Mouse (Mus musculus): ENCODE data around the gene Gmppa.

Gene Gmppa

GRCm38 (mm10) chr1:75456746-75457564 is 21.2 kb downstream of the Gmppa start:
- DNase-seq = peak; percentile 40

- no peak for DNase-seq
Measured at GRCm38 (mm10) chr1:75457710-75458024, 21.9 kb downstream of the Gmppa start.

GRCm38 (mm10) chr1:75458025-75458788 is 22.5 kb downstream of the Gmppa start:
- peak; percentile 46 for DNase-seq

- no peak for DNase-seq
Measured at GRCm38 (mm10) chr1:75458789-75459684, 23.3 kb downstream of the Gmppa start.

- no peak for DNase-seq
Measured at GRCm38 (mm10) chr1:75460297-75460696, 24.6 kb downstream of the Gmppa start.

- no peak for DNase-seq
Measured at GRCm38 (mm10) chr1:75462636-75463035, 26.9 kb downstream of the Gmppa start.

- DNase-seq = no peak
Measured at GRCm38 (mm10) chr1:75463652-75464204, 28.0 kb downstream of the Gmppa start.

- DNase-seq = peak; percentile 81
Measured at GRCm38 (mm10) chr1:75467215-75467927, 31.6 kb downstream of the Gmppa start.

GRCm38 (mm10) chr1:75469287-75469825 is 33.6 kb downstream of the Gmppa start:
- DNase-seq = no peak

- peak; percentile 63 for DNase-seq
Measured at GRCm38 (mm10) chr1:75476441-75476840, 40.7 kb downstream of the Gmppa start.

- peak; percentile 91 for DNase-seq
Measured at GRCm38 (mm10) chr1:75477264-75477965, 41.7 kb downstream of the Gmppa start.

GRCm38 (mm10) chr1:75477966-75478290 is 42.2 kb downstream of the Gmppa start:
- DNase-seq = no peak

- no peak for DNase-seq
Measured at GRCm38 (mm10) chr1:75478497-75478896, 42.8 kb downstream of the Gmppa start.

GRCm38 (mm10) chr1:75478916-75479634 is 43.3 kb downstream of the Gmppa start, which contains the start of the genes Chpf and Tmem198:
Gene Chpf (minus strand): TSS chr1:75479307.
Gene Tmem198 (plus strand): TSS chr1:75479532.
- DNase-seq = peak; percentile 98

GRCm38 (mm10) chr1:75479635-75479989 is 43.9 kb downstream of the Gmppa start:
- no peak for DNase-seq

- DNase-seq = peak; percentile 57
Measured at GRCm38 (mm10) chr1:75480036-75480435, 44.3 kb downstream of the Gmppa start.

- peak; percentile 35 for DNase-seq
Measured at GRCm38 (mm10) chr1:75480735-75481134, 45.0 kb downstream of the Gmppa start.

GRCm38 (mm10) chr1:75486561-75486960 is 50.8 kb downstream of the Gmppa start:
- peak; percentile 64 for DNase-seq

GRCm38 (mm10) chr1:75487040-75487404 is 51.3 kb downstream of the Gmppa start:
- DNase-seq = peak; percentile 52

GRCm38 (mm10) chr1:75487405-75488161 is 51.9 kb downstream of the Gmppa start:
- DNase-seq = peak; percentile 84

All from cerebellum, adult 11-12 months (tissue).